Mouse (Mus musculus): Measurements from ENCODE around the gene Ubac1. TPM values are rescaled to one million over a fixed set of nuclear protein-coding genes. Genes with fewer than 3 reads are reported as not detected.

Ubac1 gene
- total RNA-seq, 2 experiments from 2014 or later = 48.3 to 61.7 TPM

- peak; percentile 30; the same call in 1 of the 2 replicates for ATAC-seq (replicated peaks; ENCODE audit: poor library complexity, severe bottlenecking)
Measured at GRCm38 (mm10) chr2:26024138-26025075, 2.9 kb upstream of the Ubac1 start.

GRCm38 (mm10) chr2:26022626-26023025 lies 1.1 kb upstream of the Ubac1 start:
- no peak for ATAC-seq (replicated peaks; ENCODE audit: poor library complexity, severe bottlenecking)

- no peak for ATAC-seq (replicated peaks; ENCODE audit: poor library complexity, severe bottlenecking)
Measured at GRCm38 (mm10) chr2:26022258-26022565, 665 bp upstream of the Ubac1 start.

GRCm38 (mm10) chr2:26020714-26021560 lies 610 bp downstream of the Ubac1 start:
- peak; percentile 24; the same call in 1 of the 2 replicates for ATAC-seq (replicated peaks; ENCODE audit: poor library complexity, severe bottlenecking)

- ATAC-seq (replicated peaks; ENCODE audit: poor library complexity, severe bottlenecking) = no peak
Measured at GRCm38 (mm10) chr2:26019923-26020322, 1.6 kb downstream of the Ubac1 start.

- no peak for ATAC-seq (replicated peaks; ENCODE audit: poor library complexity, severe bottlenecking)
Measured at GRCm38 (mm10) chr2:26017326-26017725, 4.2 kb downstream of the Ubac1 start.

GRCm38 (mm10) chr2:26013674-26014073 lies 7.9 kb downstream of the Ubac1 start:
- ATAC-seq (replicated peaks; ENCODE audit: poor library complexity, severe bottlenecking) = no peak

GRCm38 (mm10) chr2:26011420-26011819 lies 10.1 kb downstream of the Ubac1 start:
- ATAC-seq (replicated peaks; ENCODE audit: poor library complexity, severe bottlenecking) = no peak

GRCm38 (mm10) chr2:26002001-26002400 lies 19.5 kb downstream of the Ubac1 start:
- ATAC-seq (replicated peaks; ENCODE audit: poor library complexity, severe bottlenecking) = no peak

GRCm38 (mm10) chr2:26001136-26001535 lies 20.4 kb downstream of the Ubac1 start:
- no peak for ATAC-seq (replicated peaks; ENCODE audit: poor library complexity, severe bottlenecking)

GRCm38 (mm10) chr2:25997716-25998115 lies 23.8 kb downstream of the Ubac1 start:
- no peak for ATAC-seq (replicated peaks; ENCODE audit: poor library complexity, severe bottlenecking)

- no peak for ATAC-seq (replicated peaks; ENCODE audit: poor library complexity, severe bottlenecking)
Measured at GRCm38 (mm10) chr2:25994791-25995190, 26.8 kb downstream of the Ubac1 start.

- ATAC-seq (replicated peaks; ENCODE audit: poor library complexity, severe bottlenecking) = no peak
Measured at GRCm38 (mm10) chr2:25992285-25992684, 29.3 kb downstream of the Ubac1 start.

- ATAC-seq (replicated peaks; ENCODE audit: poor library complexity, severe bottlenecking) = no peak
Measured at GRCm38 (mm10) chr2:25989651-25990050, 31.9 kb downstream of the Ubac1 start.

- ATAC-seq (replicated peaks; ENCODE audit: poor library complexity, severe bottlenecking) = no peak
Measured at GRCm38 (mm10) chr2:25987817-25988216, 33.7 kb downstream of the Ubac1 start.

- no peak for ATAC-seq (replicated peaks; ENCODE audit: poor library complexity, severe bottlenecking)
Measured at GRCm38 (mm10) chr2:25986601-25987000, 34.9 kb downstream of the Ubac1 start.

- ATAC-seq (replicated peaks; ENCODE audit: poor library complexity, severe bottlenecking) = peak; percentile 97
Measured at GRCm38 (mm10) chr2:25983159-25983907, 38.2 kb downstream of the Ubac1 start, which contains the start of gene Camsap1. TSS of gene Camsap1 (minus strand) at chr2:25983282.

GRCm38 (mm10) chr2:25982426-25983091 lies 39.0 kb downstream of the Ubac1 start:
- no peak for ATAC-seq (replicated peaks; ENCODE audit: poor library complexity, severe bottlenecking)

GRCm38 (mm10) chr2:25982052-25982425 lies 39.5 kb downstream of the Ubac1 start:
- ATAC-seq (replicated peaks; ENCODE audit: poor library complexity, severe bottlenecking) = no peak

- ATAC-seq (replicated peaks; ENCODE audit: poor library complexity, severe bottlenecking) = no peak
Measured at GRCm38 (mm10) chr2:25978997-25979396, 42.5 kb downstream of the Ubac1 start.

Measured in granulocyte monocyte progenitor cell, adult 5-6 weeks (primary cell).